Mouse (Mus musculus): ENCODE results near the gene Me3.

GRCm38 (mm10) chr7:89796351-89796801, 164.2 kb downstream of the Me3 start:
- TF ChIP-seq CTCF (IDR thresholded peaks at IDR 0.05; ENCODE audit: insufficient read depth, low read depth, low read length) (no peak), POLR2A (IDR thresholded peaks at IDR 0.05; ENCODE audit: insufficient read depth, low read depth, low read length) (no peak)
